Mouse (Mus musculus) stomach, postnatal 0 days (tissue): ENCODE measurements around the gene Rasa4. TPM values are rescaled to one million over a fixed set of nuclear protein-coding genes. Genes with fewer than 3 reads are reported as not detected.
"Not testable (repeated sequence)": the region's sequence is repeated elsewhere in the genome, so short reads cannot be mapped to it uniquely, and the experiment has no call there.

ENCODE experiments used
- ATAC-seq: fragments of 200-750 bp; cut with Nextera tagmentation; 2 replicates; pipeline ENCODE4 v1.8.0; 2017; ENCODE audit not compliant: low FRiP score, low TSS enrichment
- DNase-seq: peaks from one replicate; pipeline ENCODE4 v3.0.0-alpha.2; 2016; ENCODE audit warnings: low spot score
- H3K27ac ChIP-seq: fragments of 300-500 bp; sonication (generic); replicated peaks from 2 replicates; pipeline ENCODE4 v1.5.1; 2014; ENCODE audit warnings: mild to moderate bottlenecking, control low read depth
- H3K27me3 ChIP-seq: fragments of 300-500 bp; sonication (generic); 2 replicates; pipeline ENCODE4 v1.6.1; 2014; ENCODE audit warnings: low read length; ENCODE audit not compliant: control insufficient read depth, insufficient read depth
- H3K36me3 ChIP-seq: fragments of 300-500 bp; sonication (generic); 2 replicates; pipeline ENCODE4 v1.6.1; 2014; ENCODE audit warnings: low read length, mixed read lengths; ENCODE audit not compliant: control insufficient read depth, insufficient read depth
- H3K4me1 ChIP-seq: fragments of 300-500 bp; sonication (generic); replicated peaks from 2 replicates; pipeline ENCODE4 v1.6.1; 2014; ENCODE audit warnings: antibody characterized with exemption; ENCODE audit not compliant: control insufficient read depth, insufficient read depth
- H3K4me2 ChIP-seq: fragments of 300-500 bp; sonication (generic); replicated peaks from 2 replicates; pipeline ENCODE4 v1.6.1; 2014; ENCODE audit warnings: low read depth, mild to moderate bottlenecking, control low read depth, moderate library complexity
- H3K4me3 ChIP-seq: fragments of 300-500 bp; sonication (generic); 2 replicates; pipeline ENCODE4 v1.5.1; 2014; ENCODE audit warnings: low read depth, low read length, control low read depth
- H3K9ac ChIP-seq: fragments of 300-500 bp; sonication (generic); 2 replicates; pipeline ENCODE4 v1.6.1; 2014; ENCODE audit warnings: mild to moderate bottlenecking, low read length, control low read depth, mixed read lengths
- H3K9me3 ChIP-seq: fragments of 300-500 bp; sonication (generic); 2 replicates; pipeline ENCODE4 v1.6.1; 2016; ENCODE audit warnings: low read length; ENCODE audit not compliant: control insufficient read depth
- CTCF ChIP-seq: IDR thresholded peaks from 2 replicates; pipeline ENCODE4 v1.5.1; 2016; ENCODE audit warnings: antibody characterized with exemption, low read depth, mild to moderate bottlenecking, moderate library complexity
- EP300 ChIP-seq: optimal IDR thresholded peaks from 2 replicates; pipeline ENCODE3; 2016; ENCODE audit warnings: antibody characterized with exemption
- WGBS: fragments of 180-500 bp; shearing (Covaris S2); extraction: QIAGEN DNeasy Blood & Tissue Kit; methylation state at CpG from one replicate; pipeline ENCODE4 v1.1.7; 2014; 5-methylcytosine and 5-hydroxymethylcytosine counted together
- microRNA-seq: library from miRNA; unstranded; fragments of <30 nt; microRNA quantifications from one replicate; pipeline ENCODE4, GENCODE M21; 2016
- polyA plus RNA-seq: library from polyadenylated mRNA; unstranded; fragments of >200 nt; fragmentation: Nextera tagmentation; extraction: Ambion mirVana; gene quantifications from 2 replicates; pipeline ENCODE4 v1.2.1, GENCODE M21; 2015

Rasa4 gene
- polyA plus RNA-seq, 1 experiment from 2014 or later: 4.0 TPM

DNA sequence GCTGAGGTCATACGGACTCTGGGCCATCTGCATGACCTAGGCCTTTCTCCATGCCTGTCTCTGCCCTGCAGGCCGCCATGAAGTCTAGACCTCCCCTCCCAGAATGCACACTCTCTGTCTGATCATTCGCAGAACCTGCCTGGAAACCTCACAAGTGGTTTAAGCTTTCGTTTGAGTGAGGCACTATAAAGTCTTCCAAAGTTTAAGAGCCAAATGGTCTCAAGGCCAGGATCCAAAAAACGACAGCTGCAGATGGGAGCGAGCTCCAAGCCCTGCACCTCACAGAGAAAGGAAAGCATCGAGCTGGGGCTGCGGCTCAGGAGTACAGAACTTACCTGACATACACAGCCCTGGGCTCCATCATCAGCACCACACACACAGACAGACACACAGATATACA is 68.6 kb downstream of the Rasa4 start:
- H3K27me3 ChIP-seq: no peaks in the 10 kb centered on the region
- DNase-seq (no peak), ATAC-seq (no peak)
- H3K9ac ChIP-seq: no peak overlapping the region
- 58% methylated on average over 8 of the region's 8 CpGs for WGBS
- H3K4me2 ChIP-seq: no peak overlapping the region
- H3K9me3 ChIP-seq: no peaks in the 10 kb centered on the region
- TF ChIP-seq CTCF: no peak
- TF ChIP-seq EP300: no peak
- no peak overlapping the region for H3K4me3 ChIP-seq
- no peaks in the 10 kb centered on the region for H3K4me1 ChIP-seq
- H3K27ac ChIP-seq: no peak overlapping the region
- H3K36me3 ChIP-seq: no peaks in the 10 kb centered on the region

- 82% methylated on average over 5 of the region's 5 CpGs for WGBS
- no peaks in the 10 kb centered on the region for H3K9me3 ChIP-seq
- TF ChIP-seq CTCF (no peak), EP300 (no peak)
These were observed 71.7 kb downstream of the Rasa4 start for GRCm38 (mm10) chr5:136155399-136155798.

DNA sequence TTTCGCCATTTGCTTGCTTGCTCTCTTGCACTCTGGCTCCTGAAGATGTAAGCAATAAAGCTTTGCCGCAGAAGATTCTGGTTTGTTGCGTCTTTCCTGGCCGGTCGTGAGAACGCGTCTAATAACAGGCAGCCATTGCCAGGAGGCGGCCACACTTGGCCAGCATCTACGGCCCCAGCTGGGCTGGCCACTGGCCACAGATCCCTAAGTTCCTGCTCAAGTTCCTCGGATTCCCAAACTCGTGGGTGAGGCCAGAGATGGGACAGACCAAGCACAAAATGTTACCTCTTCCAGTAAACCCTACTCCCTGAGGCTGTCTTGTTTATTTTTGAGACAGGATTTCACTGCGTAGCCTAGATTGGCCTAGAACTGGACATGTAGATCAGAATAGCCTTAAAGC is 76.4 kb downstream of the Rasa4 start:
- H3K4me1 ChIP-seq, H3K4me2 ChIP-seq, DNase-seq, ATAC-seq, H3K9me3 ChIP-seq, H3K27me3 ChIP-seq, H3K4me3 ChIP-seq, H3K36me3 ChIP-seq, H3K27ac ChIP-seq, H3K9ac ChIP-seq: not testable (repeated sequence)
- WGBS: 89% methylated on average over 11 of the region's 12 CpGs

More at GRCm38 (mm10) chr5:136155399-136155798, 71.7 kb downstream of the Rasa4 start:
- Histone ChIP-seq H3K36me3 (no peaks in the 10 kb centered on the region), H3K9ac (no peak overlapping the region), H3K27ac (no peak overlapping the region), H3K27me3 (no peaks in the 10 kb centered on the region), H3K4me3 (no peak overlapping the region), H3K4me2 (no peak overlapping the region), H3K4me1 (no peaks in the 10 kb centered on the region)
- DNase-seq (no peak), ATAC-seq (no peak)

Small RNA genes within 50 kb of the gene (microRNA-seq; reads per million reads assigned to microRNA genes)
- not detected for gene Mir7035

Other genes starting within 250 kb of the Rasa4 start
- 1,235 and 1,355 TPM in 2 replicates for gene Hspb1, start 196.0 kb upstream of the Rasa4 start, polyA plus RNA-seq
- 86.0 and 89.2 TPM in 2 replicates for gene Ywhag, start 149.3 kb upstream of the Rasa4 start, polyA plus RNA-seq
- gene Ssc4d, start 109.4 kb upstream of the Rasa4 start, polyA plus RNA-seq: 1.7 and 2.2 TPM in 2 replicates
- gene Zp3, start 103.8 kb upstream of the Rasa4 start, polyA plus RNA-seq: 0.07 TPM in 1 of 2 replicates, not detected in the other
- gene Dtx2, start 89.1 kb upstream of the Rasa4 start, polyA plus RNA-seq: 13.5 and 16.2 TPM in 2 replicates
- gene Upk3b, start 45.4 kb upstream of the Rasa4 start, polyA plus RNA-seq: 22.8 and 27.7 TPM in 2 replicates
- gene Upk3bl, start 29.4 kb upstream of the Rasa4 start, polyA plus RNA-seq: 27.4 and 56.0 TPM in 2 replicates
- 171 TPM in 2 replicates for gene Polr2j, start 32.7 kb downstream of the Rasa4 start, polyA plus RNA-seq
- 8.5 and 9.2 TPM in 2 replicates for gene Lrwd1, start 52.2 kb downstream of the Rasa4 start, polyA plus RNA-seq
- 9.4 and 10.3 TPM in 2 replicates for gene Alkbh4, start 52.2 kb downstream of the Rasa4 start, polyA plus RNA-seq
- 6.7 and 7.2 TPM in 2 replicates for gene Orai2, start 86.8 kb downstream of the Rasa4 start, polyA plus RNA-seq
- gene Prkrip1, start 115.0 kb downstream of the Rasa4 start, polyA plus RNA-seq: 30.6 and 34.1 TPM in 2 replicates
- 0.92 and 1.1 TPM in 2 replicates for gene Sh2b2, start 162.6 kb downstream of the Rasa4 start, polyA plus RNA-seq